Mouse (Mus musculus): ENCODE measurements around the gene Cgref1. TPM values are rescaled to one million over a fixed set of nuclear protein-coding genes. Genes with fewer than 3 reads are reported as not detected.
A peak's percentile ranks its signal among the peaks of the same experiment; 100 is the strongest.

Cgref1 gene
- polyA plus RNA-seq, 1 experiment from 2014 or later, result 3.7 TPM

DNA sequence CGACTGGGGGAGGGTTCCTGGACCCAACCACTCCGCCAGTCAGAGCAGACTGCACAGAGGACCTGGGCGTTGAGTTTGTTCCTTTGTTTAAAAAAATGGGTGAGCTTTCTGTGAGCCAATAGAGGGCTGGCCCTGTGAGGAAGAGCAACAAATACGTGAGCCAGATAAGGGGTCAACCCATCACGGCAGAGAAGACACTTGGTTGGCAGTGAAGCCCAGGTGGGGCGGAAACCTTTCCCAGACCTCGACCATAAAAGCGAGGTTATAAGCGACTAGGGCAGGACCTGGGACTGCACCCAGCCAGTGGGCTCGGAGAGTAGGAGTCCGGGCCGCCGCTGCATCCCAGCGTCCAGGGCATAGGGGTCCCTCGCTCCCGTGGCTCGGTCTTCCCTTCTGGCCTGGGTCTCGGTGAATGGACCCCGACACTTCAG lies 58.0 kb downstream of the Cgref1 start:
- H3K4me1 ChIP-seq (ENCODE audit: control insufficient read depth, insufficient read depth, low read length), result peaks cover 2% of the 10 kb centered on the region; the same call in 1 of the 2 replicates
- peak overlapping the region; percentile 85 for H3K4me2 ChIP-seq (ENCODE audit: low read depth, low read length)
- ATAC-seq (replicated peaks; ENCODE audit: insufficient number of reproducible peaks, low FRiP score, low TSS enrichment, low read depth) (peak; percentile 61), DNase-seq (ENCODE audit: low spot score) (peak; percentile 82)
- under 1% methylated on average over 19 of the region's 19 CpGs for WGBS
- no peaks in the 10 kb centered on the region for H3K27me3 ChIP-seq (ENCODE audit: control insufficient read depth, insufficient read depth, low read length)
- peak overlapping the region; percentile 60 for H3K9ac ChIP-seq (replicated peaks; ENCODE audit: low read length)
- H3K36me3 ChIP-seq (replicated peaks; ENCODE audit: control insufficient read depth, insufficient read depth, low read depth, low read length), result no peaks in the 10 kb centered on the region; the same call in 1 of the 2 replicates
- H3K27ac ChIP-seq (replicated peaks; ENCODE audit: low read depth, low read length), result peak overlapping the region; percentile 85
- H3K9me3 ChIP-seq (replicated peaks; ENCODE audit: control insufficient read depth, low read length), result no peaks in the 10 kb centered on the region
- H3K4me3 ChIP-seq (ENCODE audit: low read depth, low read length), result peak overlapping the region; percentile 70

DNA sequence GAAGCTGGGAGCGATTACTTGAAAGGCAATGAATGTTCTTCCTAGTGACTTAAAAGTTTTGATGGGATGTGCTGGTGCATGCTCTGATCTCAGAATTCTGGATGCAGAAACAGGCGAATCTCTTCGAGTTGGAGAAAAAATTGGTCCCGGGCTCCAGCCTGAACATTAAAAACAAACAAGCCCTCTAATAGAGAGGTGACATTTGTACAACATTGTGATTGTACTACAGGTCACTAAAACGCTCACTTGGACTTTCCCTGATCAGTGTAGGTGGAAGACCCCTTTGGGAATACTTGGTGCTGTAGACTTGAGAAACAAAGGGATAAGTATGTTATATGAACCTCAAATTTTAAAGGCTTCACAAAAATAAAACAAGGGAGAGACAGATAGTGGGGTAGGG lies 58.7 kb downstream of the Cgref1 start:
- H3K27me3 ChIP-seq (ENCODE audit: control insufficient read depth, insufficient read depth, low read length), result no peaks in the 10 kb centered on the region
- H3K27ac ChIP-seq (replicated peaks; ENCODE audit: low read depth, low read length), result peak overlapping the region; percentile 85
- no peak for ATAC-seq (replicated peaks; ENCODE audit: insufficient number of reproducible peaks, low FRiP score, low TSS enrichment, low read depth)
- H3K4me1 ChIP-seq (ENCODE audit: control insufficient read depth, insufficient read depth, low read length), result peaks cover 2% of the 10 kb centered on the region; the same call in 1 of the 2 replicates
- peak overlapping the region; percentile 18; the same call in 1 of the 2 replicates for H3K9ac ChIP-seq (replicated peaks; ENCODE audit: low read length)
- no peaks in the 10 kb centered on the region for H3K9me3 ChIP-seq (replicated peaks; ENCODE audit: control insufficient read depth, low read length)
- H3K4me2 ChIP-seq (ENCODE audit: low read depth, low read length), result peak overlapping the region; percentile 85
- WGBS, result 34% methylated on average over 5 of the region's 5 CpGs
- H3K36me3 ChIP-seq (replicated peaks; ENCODE audit: control insufficient read depth, insufficient read depth, low read depth, low read length), result no peaks in the 10 kb centered on the region; the same call in 1 of the 2 replicates
- peak overlapping the region; percentile 70 for H3K4me3 ChIP-seq (ENCODE audit: low read depth, low read length)
- DNase-seq (ENCODE audit: low spot score), result no peak

DNA sequence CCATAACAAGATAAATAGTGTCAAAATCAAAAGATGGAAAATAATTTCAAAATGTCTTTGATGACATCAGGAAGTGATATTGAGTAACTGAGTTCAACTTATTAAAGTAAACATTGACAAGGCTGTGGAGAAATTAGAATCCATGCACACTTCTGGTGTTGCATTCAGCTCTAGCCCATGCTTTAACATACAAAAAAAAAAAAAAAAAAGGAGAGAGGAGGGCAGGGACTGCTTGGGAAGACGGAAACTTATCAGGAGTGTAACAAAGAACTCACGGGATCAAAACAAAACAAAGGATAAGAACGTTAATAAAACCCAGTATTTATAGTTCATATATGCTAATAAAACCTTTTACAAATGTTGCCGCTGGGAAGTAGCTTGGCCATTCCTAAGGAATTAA lies 59.2 kb downstream of the Cgref1 start:
- no peaks in the 10 kb centered on the region; the same call in 1 of the 2 replicates for H3K36me3 ChIP-seq (replicated peaks; ENCODE audit: control insufficient read depth, insufficient read depth, low read depth, low read length)
- no peak overlapping the region for H3K4me2 ChIP-seq (ENCODE audit: low read depth, low read length)
- no peaks in the 10 kb centered on the region for H3K27me3 ChIP-seq (ENCODE audit: control insufficient read depth, insufficient read depth, low read length)
- no peak overlapping the region for H3K4me3 ChIP-seq (ENCODE audit: low read depth, low read length)
- no peaks in the 10 kb centered on the region for H3K9me3 ChIP-seq (replicated peaks; ENCODE audit: control insufficient read depth, low read length)
- 61% methylated on average over 4 of the region's 4 CpGs for WGBS
- ATAC-seq (replicated peaks; ENCODE audit: insufficient number of reproducible peaks, low FRiP score, low TSS enrichment, low read depth) (no peak), DNase-seq (ENCODE audit: low spot score) (no peak)
- no peak overlapping the region for H3K27ac ChIP-seq (replicated peaks; ENCODE audit: low read depth, low read length)
- peaks cover 2% of the 10 kb centered on the region; the same call in 1 of the 2 replicates for H3K4me1 ChIP-seq (ENCODE audit: control insufficient read depth, insufficient read depth, low read length)
- H3K9ac ChIP-seq (replicated peaks; ENCODE audit: low read length), result no peak overlapping the region

Other genes starting within 250 kb of the Cgref1 start
- 17.6 and 22.2 TPM in 2 replicates for gene Dpysl5, start 234.0 kb downstream of the Cgref1 start, polyA plus RNA-seq (2014; fragmentation: Nextera tagmentation; extraction: Ambion mirVana)
- 15.4 and 18.1 TPM in 2 replicates for gene Mapre3, start 130.9 kb downstream of the Cgref1 start, polyA plus RNA-seq (2014; fragmentation: Nextera tagmentation; extraction: Ambion mirVana)
- 37.5 and 42.3 TPM in 2 replicates for gene Tmem214, start 77.6 kb downstream of the Cgref1 start, polyA plus RNA-seq (2014; fragmentation: Nextera tagmentation; extraction: Ambion mirVana)
- gene Agbl5, start 56.9 kb downstream of the Cgref1 start, polyA plus RNA-seq (2014; fragmentation: Nextera tagmentation; extraction: Ambion mirVana), result 31.5 and 33.0 TPM in 2 replicates
- 347 and 379 TPM in 2 replicates for gene Ost4, start 37.8 kb downstream of the Cgref1 start, polyA plus RNA-seq (2014; fragmentation: Nextera tagmentation; extraction: Ambion mirVana)
- 79.7 and 95.4 TPM in 2 replicates for gene Emilin1, start 32.2 kb downstream of the Cgref1 start, polyA plus RNA-seq (2014; fragmentation: Nextera tagmentation; extraction: Ambion mirVana)
- 9.2 and 9.9 TPM in 2 replicates for gene Khk, start 24.2 kb downstream of the Cgref1 start, polyA plus RNA-seq (2014; fragmentation: Nextera tagmentation; extraction: Ambion mirVana)
- 88.2 and 95.1 TPM in 2 replicates for gene Preb, start 14.8 kb upstream of the Cgref1 start, polyA plus RNA-seq (2014; fragmentation: Nextera tagmentation; extraction: Ambion mirVana)
- gene Tcf23, start 23.1 kb upstream of the Cgref1 start, polyA plus RNA-seq (2014; fragmentation: Nextera tagmentation; extraction: Ambion mirVana), result not detected in 2 replicates
- gene Atraid, start 102.7 kb upstream of the Cgref1 start, polyA plus RNA-seq (2014; fragmentation: Nextera tagmentation; extraction: Ambion mirVana), result 88.2 and 105 TPM in 2 replicates
- 6.6 and 6.7 TPM in 2 replicates for gene Slc5a6, start 103.3 kb upstream of the Cgref1 start, polyA plus RNA-seq (2014; fragmentation: Nextera tagmentation; extraction: Ambion mirVana)
- 21.3 and 23.5 TPM in 2 replicates for gene Cad, start 109.2 kb upstream of the Cgref1 start, polyA plus RNA-seq (2014; fragmentation: Nextera tagmentation; extraction: Ambion mirVana)
- gene Dnajc5g, start 160.7 kb upstream of the Cgref1 start, polyA plus RNA-seq (2014; fragmentation: Nextera tagmentation; extraction: Ambion mirVana), result not detected in 2 replicates
- 0.46 and 0.59 TPM in 2 replicates for gene Slc30a3, start 162.6 kb upstream of the Cgref1 start, polyA plus RNA-seq (2014; fragmentation: Nextera tagmentation; extraction: Ambion mirVana)
- gene Trim54, start 171.1 kb upstream of the Cgref1 start, polyA plus RNA-seq (2014; fragmentation: Nextera tagmentation; extraction: Ambion mirVana), result not detected in 2 replicates
- gene Ucn, start 193.2 kb upstream of the Cgref1 start, polyA plus RNA-seq (2014; fragmentation: Nextera tagmentation; extraction: Ambion mirVana), result not detected in 2 replicates
- 50.5 and 50.8 TPM in 2 replicates for gene Mpv17, start 208.7 kb upstream of the Cgref1 start, polyA plus RNA-seq (2014; fragmentation: Nextera tagmentation; extraction: Ambion mirVana)
- gene Gm29609, start 234.3 kb upstream of the Cgref1 start, polyA plus RNA-seq (2014; fragmentation: Nextera tagmentation; extraction: Ambion mirVana), result 1.2 and 1.3 TPM in 2 replicates
- 66.6 and 66.8 TPM in 2 replicates for gene Gtf3c2, start 234.6 kb upstream of the Cgref1 start, polyA plus RNA-seq (2014; fragmentation: Nextera tagmentation; extraction: Ambion mirVana)
- 150 and 158 TPM in 2 replicates for gene Snx17, start 247.6 kb upstream of the Cgref1 start, polyA plus RNA-seq (2014; fragmentation: Nextera tagmentation; extraction: Ambion mirVana)
- 68.2 and 81.7 TPM in 2 replicates for gene Eif2b4, start 247.8 kb upstream of the Cgref1 start, polyA plus RNA-seq (2014; fragmentation: Nextera tagmentation; extraction: Ambion mirVana)